Mouse (Mus musculus): ENCODE results near the gene Rab3a.

The Rab3a gene

GRCm38 (mm10) chr8:70742981-70743655 lies 11.4 kb upstream of the Rab3a start:
- DNase-seq: no peak

- no peak for DNase-seq
Observed at GRCm38 (mm10) chr8:70743656-70744590, 10.6 kb upstream of the Rab3a start.

- DNase-seq: no peak
Observed at GRCm38 (mm10) chr8:70744806-70745205, 9.7 kb upstream of the Rab3a start.

GRCm38 (mm10) chr8:70745691-70746220 lies 8.7 kb upstream of the Rab3a start:
- no peak for DNase-seq

- DNase-seq: no peak
Observed at GRCm38 (mm10) chr8:70746676-70747075, 7.8 kb upstream of the Rab3a start.

- no peak for DNase-seq
Observed at GRCm38 (mm10) chr8:70747211-70747890, 7.1 kb upstream of the Rab3a start.

- DNase-seq: no peak
Observed at GRCm38 (mm10) chr8:70748246-70749096, 6.0 kb upstream of the Rab3a start.

GRCm38 (mm10) chr8:70749097-70749674 lies 5.3 kb upstream of the Rab3a start:
- no peak for DNase-seq

GRCm38 (mm10) chr8:70750128-70750680 lies 4.3 kb upstream of the Rab3a start:
- DNase-seq: no peak

- DNase-seq: peak; percentile 66 to 74
Observed at GRCm38 (mm10) chr8:70752000-70752764, 2.3 kb upstream of the Rab3a start.

GRCm38 (mm10) chr8:70753151-70753550 lies 1.3 kb upstream of the Rab3a start:
- peak; percentile 63 to 71 for DNase-seq

- peak; percentile 43 to 67 for DNase-seq
Observed at GRCm38 (mm10) chr8:70754871-70755660, 587 bp downstream of the Rab3a start.

GRCm38 (mm10) chr8:70755661-70756475 lies 1.4 kb downstream of the Rab3a start:
- peak in 1 of 2 experiments; percentile 28 for DNase-seq

GRCm38 (mm10) chr8:70756476-70757040 lies 2.1 kb downstream of the Rab3a start:
- peak in 1 of 2 experiments; percentile 10 for DNase-seq

- DNase-seq: peak; percentile 1 to 23
Observed at GRCm38 (mm10) chr8:70757523-70758307, 3.2 kb downstream of the Rab3a start.

GRCm38 (mm10) chr8:70758308-70758615 lies 3.8 kb downstream of the Rab3a start:
- DNase-seq: peak in 1 of 2 experiments; percentile 0
